Mouse (Mus musculus): Measurements from ENCODE around the gene Osbpl5.

DNA sequence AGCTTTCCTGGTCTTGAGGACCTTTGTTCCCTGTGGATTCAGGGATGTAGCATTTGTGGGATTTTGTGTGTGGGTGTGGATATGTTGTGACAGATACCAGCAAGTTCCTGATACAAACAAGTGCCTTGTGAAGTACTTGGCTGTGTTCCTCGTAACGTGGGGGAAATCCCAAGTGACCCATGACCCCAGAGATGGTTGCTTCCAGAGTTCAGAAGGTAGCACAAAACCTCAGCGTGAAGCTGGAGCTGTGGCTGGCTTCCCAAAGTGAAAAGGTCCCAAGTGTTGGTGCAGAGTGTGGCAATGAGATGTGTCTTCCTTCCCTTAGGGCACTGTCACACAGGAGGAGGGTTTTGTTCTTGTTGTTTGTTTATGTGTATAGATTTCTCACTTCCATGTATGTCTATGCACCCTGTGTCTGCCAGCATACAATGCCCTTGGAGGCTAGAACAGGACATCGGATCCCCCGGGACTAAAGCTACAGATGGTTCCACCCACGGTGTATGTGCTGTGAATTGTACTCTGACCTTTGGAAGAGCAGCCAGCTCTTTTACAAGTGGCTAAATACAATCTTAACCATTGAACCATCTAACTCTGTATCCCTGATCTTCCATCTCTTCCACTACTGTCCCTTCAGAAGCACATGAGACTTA is 35.7 kb upstream of the Osbpl5 start:
- TF ChIP-seq CTCF (IDR thresholded peaks at IDR 0.05; ENCODE audit: control insufficient read depth, insufficient read depth, insufficient replicate concordance, low read depth, low read length) (no peak), POLR2A (IDR thresholded peaks at IDR 0.05; ENCODE audit: control insufficient read depth, low read depth, low read length) (no peak)

Data from testis, adult 2 months (tissue).